Mouse (Mus musculus) midbrain, embryonic 14.5 days (tissue): ENCODE data around the gene Ripk4. TPM values are rescaled to one million over a fixed set of nuclear protein-coding genes. Genes with fewer than 3 reads are reported as not detected.

Experiments
- ATAC-seq: fragments of 200-750 bp; cut with Nextera tagmentation; 2 replicates; pipeline ENCODE4 v1.8.0; 2017; ENCODE audit warnings: moderate number of reproducible peaks, moderate library complexity; ENCODE audit not compliant: low FRiP score, low TSS enrichment
- DNase-seq: peaks from one replicate; pipeline ENCODE4 v3.0.0-alpha.2; 2015
- H3K27ac ChIP-seq: fragments of 300-500 bp; sonication (generic); replicated peaks from 2 replicates; pipeline ENCODE4 v1.5.1; 2014; ENCODE audit warnings: mild to moderate bottlenecking, low read depth, low read length, moderate library complexity
- H3K27me3 ChIP-seq: fragments of 300-500 bp; sonication (generic); 2 replicates; pipeline ENCODE4 v1.6.1; 2014; ENCODE audit warnings: low read length, control low read depth, mixed read lengths; ENCODE audit not compliant: control insufficient read depth, insufficient read depth
- H3K36me3 ChIP-seq: fragments of 300-500 bp; sonication (generic); 2 replicates; pipeline ENCODE4 v1.6.1; 2014; ENCODE audit warnings: low read length, control low read depth; ENCODE audit not compliant: control insufficient read depth, insufficient read depth
- H3K4me1 ChIP-seq: fragments of 300-500 bp; sonication (generic); 2 replicates; pipeline ENCODE4 v1.6.1; 2014; ENCODE audit warnings: mild to moderate bottlenecking, antibody characterized with exemption, low read length, control low read depth; ENCODE audit not compliant: control insufficient read depth, insufficient read depth
- H3K4me2 ChIP-seq: fragments of 300-500 bp; sonication (generic); 2 replicates; pipeline ENCODE4 v1.6.1; 2014; ENCODE audit warnings: mild to moderate bottlenecking, low read length, moderate library complexity
- H3K4me3 ChIP-seq: fragments of 300-500 bp; sonication (generic); replicated peaks from 2 replicates; pipeline ENCODE4 v1.5.1; 2014; ENCODE audit warnings: low read depth, low read length
- H3K9ac ChIP-seq: fragments of 300-500 bp; sonication (generic); replicated peaks from 2 replicates; pipeline ENCODE4 v1.6.1; 2014; ENCODE audit warnings: mild to moderate bottlenecking, low read length, moderate library complexity
- H3K9me3 ChIP-seq: fragments of 300-500 bp; sonication (generic); 2 replicates; pipeline ENCODE4 v1.6.1; 2016; ENCODE audit warnings: low read length, control low read depth, mixed read lengths; ENCODE audit not compliant: control insufficient read depth
- WGBS: fragments of 180-500 bp; shearing (Covaris S2); extraction: QIAGEN DNeasy Blood & Tissue Kit; methylation state at CpG from one replicate; pipeline ENCODE4 v1.1.7; 2014; 5-methylcytosine and 5-hydroxymethylcytosine counted together
- polyA plus RNA-seq: library from polyadenylated mRNA; unstranded; fragments of >200 nt; fragmentation: Nextera tagmentation; extraction: Ambion mirVana; gene quantifications from 2 replicates; pipeline ENCODE4 v1.2.1, GENCODE M21; 2014

The Ripk4 gene
- polyA plus RNA-seq, 1 experiment from 2014 or later = 0.41 TPM

DNA sequence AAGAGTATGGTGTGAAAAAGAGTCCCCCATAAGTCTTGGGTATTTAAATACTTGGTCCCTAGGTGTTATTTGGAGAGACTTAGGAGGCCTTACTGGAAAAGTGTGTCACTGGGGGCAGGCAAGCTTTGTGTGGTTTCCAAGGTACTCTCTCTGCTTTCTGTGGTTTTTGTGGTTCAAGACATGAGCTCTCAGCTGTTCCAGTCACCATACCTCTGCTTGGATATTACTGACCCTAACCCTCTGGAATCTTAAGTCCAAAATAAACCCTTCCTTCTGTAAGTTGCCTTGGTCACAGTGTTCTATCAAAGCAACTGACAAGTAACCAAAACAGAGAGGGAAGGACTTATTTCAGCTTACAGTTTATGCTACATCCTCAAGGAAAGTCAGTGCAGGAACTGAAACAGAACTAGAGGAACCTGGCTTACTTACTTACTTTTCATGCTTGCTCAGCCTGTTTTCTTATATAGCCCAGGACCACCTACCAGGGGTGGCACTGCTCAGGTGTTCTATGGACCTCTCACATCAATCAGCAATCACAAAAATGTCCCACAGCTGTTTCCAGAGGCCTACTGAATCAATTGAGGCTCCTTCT lies 44.1 kb downstream of the Ripk4 start:
- Histone ChIP-seq H3K27me3 (no peaks in the 10 kb centered on the region), H3K9me3 (no peaks in the 10 kb centered on the region), H3K27ac (no peak overlapping the region), H3K9ac (no peak overlapping the region), H3K4me2 (no peak overlapping the region), H3K36me3 (no peaks in the 10 kb centered on the region), H3K4me3 (no peak overlapping the region), H3K4me1 (no peaks in the 10 kb centered on the region)
- ATAC-seq (no peak), DNase-seq (no peak)

DNA sequence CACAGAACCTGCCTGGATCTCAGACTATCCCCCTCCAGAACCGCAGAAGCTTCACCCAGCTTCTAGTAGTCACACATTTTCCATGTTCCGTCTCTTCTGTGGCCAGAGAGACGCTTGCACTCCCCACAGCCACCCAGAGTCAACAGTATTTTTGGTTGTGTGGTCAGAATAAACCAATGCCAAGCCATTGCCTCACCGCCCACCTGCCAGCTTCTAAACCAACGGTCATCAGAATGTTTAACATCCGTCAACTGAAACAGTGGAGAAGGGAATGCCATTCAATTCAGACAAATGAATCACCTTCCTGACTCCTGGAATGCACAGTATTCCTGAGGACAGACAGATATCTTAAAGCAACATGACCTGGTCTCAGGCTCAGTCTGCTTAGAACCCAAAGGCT lies 47.0 kb downstream of the Ripk4 start:
- 84% methylated on average over 6 of the region's 6 CpGs for WGBS
- H3K27ac ChIP-seq = no peak overlapping the region
- no peaks in the 10 kb centered on the region for H3K9me3 ChIP-seq
- DNase-seq (no peak), ATAC-seq (no peak)
- no peak overlapping the region for H3K9ac ChIP-seq
- no peaks in the 10 kb centered on the region for H3K27me3 ChIP-seq
- no peak overlapping the region for H3K4me2 ChIP-seq
- H3K4me3 ChIP-seq = no peak overlapping the region
- no peaks in the 10 kb centered on the region for H3K4me1 ChIP-seq
- H3K36me3 ChIP-seq = no peaks in the 10 kb centered on the region

DNA sequence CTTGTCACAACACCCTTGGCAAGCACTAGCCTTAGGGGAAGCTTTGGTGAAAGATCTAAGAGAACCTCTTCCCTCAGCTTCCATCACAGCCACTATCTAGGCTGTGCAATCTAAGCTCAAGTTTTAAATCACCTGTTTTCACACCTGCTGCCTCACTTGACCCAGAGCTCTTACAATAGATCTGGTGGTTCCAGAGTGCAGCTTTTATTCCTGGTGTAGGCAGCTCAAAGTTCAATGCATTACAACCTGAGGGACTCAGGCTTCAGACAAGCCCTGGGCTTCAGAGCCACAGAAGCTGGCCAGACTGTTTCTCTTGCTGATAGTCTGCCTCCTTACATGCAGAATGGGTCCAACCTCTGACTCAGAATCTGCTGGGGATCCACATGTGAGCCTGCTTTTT lies 51.5 kb downstream of the Ripk4 start:
- ATAC-seq = no peak
- H3K36me3 ChIP-seq = no peaks in the 10 kb centered on the region
- H3K27me3 ChIP-seq = no peaks in the 10 kb centered on the region
- H3K27ac ChIP-seq = no peak overlapping the region
- H3K4me2 ChIP-seq = no peak overlapping the region
- H3K4me3 ChIP-seq = no peak overlapping the region
- no peak for DNase-seq
- no peaks in the 10 kb centered on the region for H3K4me1 ChIP-seq
- no peak overlapping the region for H3K9ac ChIP-seq
- no peaks in the 10 kb centered on the region for H3K9me3 ChIP-seq

DNA sequence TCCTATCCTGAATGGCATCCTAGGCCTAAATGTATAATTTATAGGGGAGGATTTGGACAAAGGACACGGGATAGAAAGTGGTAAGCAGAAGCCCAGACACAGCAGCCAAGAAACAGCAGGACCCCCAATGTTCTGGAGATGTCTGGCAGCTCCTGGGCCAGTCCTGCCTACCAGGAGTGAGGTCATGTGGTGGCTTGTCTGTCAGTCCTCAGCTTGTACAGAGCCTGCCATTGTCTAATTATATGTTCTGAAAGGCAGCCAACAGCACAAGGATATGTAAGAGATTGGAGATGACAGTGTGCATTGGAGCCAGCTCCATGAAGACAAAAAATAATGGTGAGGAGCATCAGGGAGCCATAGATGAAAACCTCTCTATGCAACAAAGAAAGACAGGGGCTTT lies 61.7 kb downstream of the Ripk4 start:
- no peak for ATAC-seq
- 79% methylated on average over 1 of the region's 1 CpGs for WGBS
- no peak overlapping the region for H3K27ac ChIP-seq

DNA sequence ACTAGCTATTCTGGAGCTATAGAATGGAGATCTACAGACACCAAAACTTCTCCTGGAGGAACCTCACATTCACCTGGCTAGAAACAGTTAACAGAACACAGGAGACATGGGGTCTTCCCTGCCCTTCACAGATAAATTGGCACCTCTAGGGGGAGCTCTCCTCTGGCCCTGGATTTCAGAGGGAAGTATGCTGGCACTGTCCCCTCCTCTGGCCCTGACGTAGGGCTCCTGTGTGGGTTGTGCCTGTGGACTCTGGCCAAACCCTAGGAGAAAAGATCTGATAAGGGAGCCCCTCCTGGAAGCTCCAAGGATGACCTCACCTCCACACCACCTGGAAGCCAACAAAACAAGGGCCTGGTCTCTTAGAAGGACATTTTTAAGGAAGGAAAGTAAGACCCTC lies 65.8 kb downstream of the Ripk4 start:
- Histone ChIP-seq H3K4me2 (no peak overlapping the region), H3K27ac (no peak overlapping the region), H3K9ac (no peak overlapping the region), H3K9me3 (no peaks in the 10 kb centered on the region), H3K4me1 (no peaks in the 10 kb centered on the region), H3K4me3 (no peak overlapping the region), H3K36me3 (no peaks in the 10 kb centered on the region), H3K27me3 (no peaks in the 10 kb centered on the region)
- WGBS = 15% methylated on average over 1 of the region's 1 CpGs
- ATAC-seq = no peak
- no peak for DNase-seq

More for the DNA sequence above, 61.7 kb downstream of the Ripk4 start:
- Histone ChIP-seq H3K9ac (no peak overlapping the region), H3K4me1 (no peaks in the 10 kb centered on the region), H3K36me3 (no peaks in the 10 kb centered on the region), H3K27me3 (no peaks in the 10 kb centered on the region), H3K4me3 (no peak overlapping the region), H3K9me3 (no peaks in the 10 kb centered on the region), H3K4me2 (no peak overlapping the region)
- DNase-seq = no peak

DNA sequence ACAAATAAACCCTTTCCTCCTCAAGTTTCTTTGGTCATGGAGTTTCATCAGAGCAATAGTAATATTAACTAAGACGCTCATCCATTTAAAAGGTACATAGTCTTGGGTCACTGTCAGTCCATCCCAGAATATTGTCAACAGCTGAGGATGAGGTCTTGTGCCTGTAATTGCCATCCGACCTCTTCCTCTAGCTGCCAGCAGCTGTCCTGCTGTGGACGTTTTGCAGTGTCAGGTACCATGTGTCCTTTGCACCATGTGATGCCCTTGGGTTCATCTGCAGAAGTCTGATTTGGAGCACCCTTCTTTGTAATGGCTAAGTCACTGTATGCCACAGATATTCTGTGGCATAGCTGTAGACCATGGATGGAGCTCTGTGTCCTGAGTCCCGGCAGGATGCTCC lies 67.9 kb downstream of the Ripk4 start:
- no peaks in the 10 kb centered on the region for H3K4me1 ChIP-seq
- no peaks in the 10 kb centered on the region for H3K27me3 ChIP-seq
- no peak overlapping the region for H3K4me2 ChIP-seq
- H3K27ac ChIP-seq = no peak overlapping the region
- WGBS = 86% methylated on average over 4 of the region's 4 CpGs
- H3K36me3 ChIP-seq = no peaks in the 10 kb centered on the region
- H3K9me3 ChIP-seq = no peaks in the 10 kb centered on the region
- DNase-seq = no peak
- ATAC-seq = no peak
- no peak overlapping the region for H3K4me3 ChIP-seq
- no peak overlapping the region for H3K9ac ChIP-seq

Other genes starting within 250 kb of the Ripk4 start
- not detected in 2 replicates for gene Fam3b, start 249.0 kb downstream of the Ripk4 start, polyA plus RNA-seq
- 0.18 TPM in 1 of 2 replicates, not detected in the other for gene Tmprss2, start 152.6 kb downstream of the Ripk4 start, polyA plus RNA-seq
- gene Prdm15, start 88.1 kb upstream of the Ripk4 start, polyA plus RNA-seq = 10.5 and 13.2 TPM in 2 replicates
- gene C2cd2, start 198.8 kb upstream of the Ripk4 start, polyA plus RNA-seq = 9.2 and 11.7 TPM in 2 replicates
- gene Zbtb21, start 198.8 kb upstream of the Ripk4 start, polyA plus RNA-seq = 11.0 and 12.7 TPM in 2 replicates
- gene B230307C23Rik, start 233.5 kb upstream of the Ripk4 start, polyA plus RNA-seq = 19.8 and 27.3 TPM in 2 replicates